Mouse (Mus musculus): Measurements from ENCODE around the gene Rpf1. TPM values are rescaled to one million over a fixed set of nuclear protein-coding genes. Genes with fewer than 3 reads are reported as not detected.

Rpf1 gene
- polyA plus RNA-seq, 1 experiment from 2014 or later: 65.1 TPM

GRCm38 (mm10) chr3:146486464-146486863 lies 34.8 kb downstream of the Rpf1 start:
- Histone ChIP-seq H3K9ac (ENCODE audit: low read length) (no peak overlapping the region), H3K36me3 (ENCODE audit: control insufficient read depth, insufficient read depth, low read length) (no peaks in the 10 kb centered on the region), H3K27ac (ENCODE audit: low read depth, low read length) (no peak overlapping the region), H3K4me2 (ENCODE audit: low read depth) (no peak overlapping the region), H3K4me3 (ENCODE audit: low read depth, low read length) (no peak overlapping the region), H3K9me3 (ENCODE audit: control insufficient read depth, low read length) (no peaks in the 10 kb centered on the region), H3K27me3 (ENCODE audit: control insufficient read depth, insufficient read depth, low read length) (no peaks in the 10 kb centered on the region), H3K4me1 (ENCODE audit: control insufficient read depth, insufficient read depth, low read length) (no peaks in the 10 kb centered on the region)
- 83% methylated on average over 4 of the region's 4 CpGs for WGBS
- ATAC-seq (ENCODE audit: insufficient read depth, low FRiP score, low TSS enrichment) (no peak), DNase-seq (ENCODE audit: low spot score) (no peak)

- 74% methylated on average over 2 of the region's 2 CpGs for WGBS
Observed at GRCm38 (mm10) chr3:146482044-146482443, 39.2 kb downstream of the Rpf1 start.

DNA sequence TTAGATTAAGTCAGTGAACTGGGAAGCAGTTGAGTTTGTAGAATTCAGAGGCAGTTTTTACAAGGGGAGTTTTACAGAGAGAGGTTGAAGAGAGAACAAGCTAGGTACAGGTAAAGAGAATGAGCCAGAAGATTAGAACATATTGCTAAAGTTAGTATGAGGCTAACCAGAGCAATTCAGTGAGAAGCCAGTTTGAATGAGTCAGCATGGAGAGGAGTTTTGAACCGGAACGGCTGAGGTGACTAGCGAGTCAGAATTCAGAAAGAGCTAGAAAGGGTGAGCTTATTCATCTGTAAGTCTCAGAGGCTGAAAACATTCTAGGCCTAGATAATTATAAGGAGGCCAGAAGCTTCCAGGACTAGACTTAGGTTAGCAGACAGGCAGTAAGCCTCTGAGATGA lies 46.8 kb downstream of the Rpf1 start:
- Histone ChIP-seq H3K27ac (ENCODE audit: low read depth, low read length) (no peak overlapping the region), H3K4me3 (ENCODE audit: low read depth, low read length) (no peak overlapping the region), H3K9ac (ENCODE audit: low read length) (no peak overlapping the region), H3K9me3 (ENCODE audit: control insufficient read depth, low read length) (no peaks in the 10 kb centered on the region), H3K27me3 (ENCODE audit: control insufficient read depth, insufficient read depth, low read length) (no peaks in the 10 kb centered on the region), H3K4me1 (ENCODE audit: control insufficient read depth, insufficient read depth, low read length) (no peaks in the 10 kb centered on the region), H3K4me2 (ENCODE audit: low read depth) (no peak overlapping the region), H3K36me3 (ENCODE audit: control insufficient read depth, insufficient read depth, low read length) (no peaks in the 10 kb centered on the region)
- 93% methylated on average over 3 of the region's 3 CpGs for WGBS
- no peak for DNase-seq (ENCODE audit: low spot score)
- no peak for ATAC-seq (ENCODE audit: insufficient read depth, low FRiP score, low TSS enrichment)

More at GRCm38 (mm10) chr3:146482044-146482443, 39.2 kb downstream of the Rpf1 start:
- Histone ChIP-seq H3K4me1 (ENCODE audit: control insufficient read depth, insufficient read depth, low read length) (no peaks in the 10 kb centered on the region), H3K27ac (ENCODE audit: low read depth, low read length) (no peak overlapping the region), H3K9ac (ENCODE audit: low read length) (no peak overlapping the region), H3K36me3 (ENCODE audit: control insufficient read depth, insufficient read depth, low read length) (no peaks in the 10 kb centered on the region), H3K27me3 (ENCODE audit: control insufficient read depth, insufficient read depth, low read length) (no peaks in the 10 kb centered on the region), H3K4me3 (ENCODE audit: low read depth, low read length) (no peak overlapping the region), H3K9me3 (ENCODE audit: control insufficient read depth, low read length) (no peaks in the 10 kb centered on the region), H3K4me2 (ENCODE audit: low read depth) (no peak overlapping the region)
- ATAC-seq (ENCODE audit: insufficient read depth, low FRiP score, low TSS enrichment) (no peak), DNase-seq (ENCODE audit: low spot score) (no peak)

GRCm38 (mm10) chr3:146473741-146474140 lies 47.5 kb downstream of the Rpf1 start:
- H3K4me2 ChIP-seq (ENCODE audit: low read depth): no peak overlapping the region
- H3K36me3 ChIP-seq (ENCODE audit: control insufficient read depth, insufficient read depth, low read length): no peaks in the 10 kb centered on the region
- H3K4me1 ChIP-seq (ENCODE audit: control insufficient read depth, insufficient read depth, low read length): no peaks in the 10 kb centered on the region
- no peak for DNase-seq (ENCODE audit: low spot score)
- no peak overlapping the region for H3K4me3 ChIP-seq (ENCODE audit: low read depth, low read length)
- no peaks in the 10 kb centered on the region for H3K9me3 ChIP-seq (ENCODE audit: control insufficient read depth, low read length)
- no peak overlapping the region for H3K9ac ChIP-seq (ENCODE audit: low read length)
- H3K27ac ChIP-seq (ENCODE audit: low read depth, low read length): no peak overlapping the region
- H3K27me3 ChIP-seq (ENCODE audit: control insufficient read depth, insufficient read depth, low read length): no peaks in the 10 kb centered on the region
- ATAC-seq (ENCODE audit: insufficient read depth, low FRiP score, low TSS enrichment): no peak

GRCm38 (mm10) chr3:146472657-146473056 lies 48.6 kb downstream of the Rpf1 start:
- Histone ChIP-seq H3K4me1 (ENCODE audit: control insufficient read depth, insufficient read depth, low read length) (no peaks in the 10 kb centered on the region), H3K27ac (ENCODE audit: low read depth, low read length) (no peak overlapping the region), H3K36me3 (ENCODE audit: control insufficient read depth, insufficient read depth, low read length) (no peaks in the 10 kb centered on the region), H3K9me3 (ENCODE audit: control insufficient read depth, low read length) (no peaks in the 10 kb centered on the region), H3K27me3 (ENCODE audit: control insufficient read depth, insufficient read depth, low read length) (no peaks in the 10 kb centered on the region), H3K9ac (ENCODE audit: low read length) (no peak overlapping the region), H3K4me3 (ENCODE audit: low read depth, low read length) (no peak overlapping the region), H3K4me2 (ENCODE audit: low read depth) (no peak overlapping the region)
- ATAC-seq (ENCODE audit: insufficient read depth, low FRiP score, low TSS enrichment) (no peak), DNase-seq (ENCODE audit: low spot score) (no peak)
- 78% methylated on average over 4 of the region's 4 CpGs for WGBS

GRCm38 (mm10) chr3:146469226-146469625 lies 52.0 kb downstream of the Rpf1 start:
- H3K36me3 ChIP-seq (ENCODE audit: control insufficient read depth, insufficient read depth, low read length): no peaks in the 10 kb centered on the region
- no peak overlapping the region for H3K9ac ChIP-seq (ENCODE audit: low read length)
- H3K4me3 ChIP-seq (ENCODE audit: low read depth, low read length): no peak overlapping the region
- DNase-seq (ENCODE audit: low spot score) (no peak), ATAC-seq (ENCODE audit: insufficient read depth, low FRiP score, low TSS enrichment) (no peak)
- no peak overlapping the region for H3K27ac ChIP-seq (ENCODE audit: low read depth, low read length)
- H3K4me1 ChIP-seq (ENCODE audit: control insufficient read depth, insufficient read depth, low read length): no peaks in the 10 kb centered on the region
- no peaks in the 10 kb centered on the region for H3K9me3 ChIP-seq (ENCODE audit: control insufficient read depth, low read length)
- no peak overlapping the region for H3K4me2 ChIP-seq (ENCODE audit: low read depth)
- WGBS: 83% methylated on average over 2 of the region's 2 CpGs
- no peaks in the 10 kb centered on the region for H3K27me3 ChIP-seq (ENCODE audit: control insufficient read depth, insufficient read depth, low read length)

GRCm38 (mm10) chr3:146462939-146463338 lies 58.3 kb downstream of the Rpf1 start:
- no peak overlapping the region for H3K9ac ChIP-seq (ENCODE audit: low read length)
- no peak overlapping the region for H3K4me2 ChIP-seq (ENCODE audit: low read depth)
- no peak overlapping the region for H3K27ac ChIP-seq (ENCODE audit: low read depth, low read length)
- H3K36me3 ChIP-seq (ENCODE audit: control insufficient read depth, insufficient read depth, low read length): no peaks in the 10 kb centered on the region
- H3K4me1 ChIP-seq (ENCODE audit: control insufficient read depth, insufficient read depth, low read length): no peaks in the 10 kb centered on the region
- no peaks in the 10 kb centered on the region for H3K9me3 ChIP-seq (ENCODE audit: control insufficient read depth, low read length)
- DNase-seq (ENCODE audit: low spot score) (no peak), ATAC-seq (ENCODE audit: insufficient read depth, low FRiP score, low TSS enrichment) (no peak)
- H3K27me3 ChIP-seq (ENCODE audit: control insufficient read depth, insufficient read depth, low read length): no peaks in the 10 kb centered on the region
- WGBS: 72% methylated on average over 2 of the region's 2 CpGs
- H3K4me3 ChIP-seq (ENCODE audit: low read depth, low read length): no peak overlapping the region

Other genes starting within 250 kb of the Rpf1 start
- gene Ssx2ip, start 116.8 kb downstream of the Rpf1 start, polyA plus RNA-seq (2014; fragmentation: Nextera tagmentation; extraction: Ambion mirVana): 28.1 and 28.8 TPM in 2 replicates
- 5.3 and 5.5 TPM in 2 replicates for gene Ctbs, start 71.6 kb downstream of the Rpf1 start, polyA plus RNA-seq (2014; fragmentation: Nextera tagmentation; extraction: Ambion mirVana)
- 4.8 and 5.7 TPM in 2 replicates for gene Spata1, start 21.7 kb downstream of the Rpf1 start, polyA plus RNA-seq (2014; fragmentation: Nextera tagmentation; extraction: Ambion mirVana)
- 956 and 1,018 TPM in 2 replicates for gene Gng5, start 21.6 kb downstream of the Rpf1 start, polyA plus RNA-seq (2014; fragmentation: Nextera tagmentation; extraction: Ambion mirVana)
- gene Uox, start 49.0 kb upstream of the Rpf1 start, polyA plus RNA-seq (2014; fragmentation: Nextera tagmentation; extraction: Ambion mirVana): not detected in 2 replicates
- not detected in 2 replicates for gene Dnase2b, start 94.2 kb upstream of the Rpf1 start, polyA plus RNA-seq (2014; fragmentation: Nextera tagmentation; extraction: Ambion mirVana)
- gene 4930503B20Rik, start 129.9 kb upstream of the Rpf1 start, polyA plus RNA-seq (2014; fragmentation: Nextera tagmentation; extraction: Ambion mirVana): not detected in 2 replicates
- gene Samd13, start 164.2 kb upstream of the Rpf1 start, polyA plus RNA-seq (2014; fragmentation: Nextera tagmentation; extraction: Ambion mirVana): 0.46 and 0.91 TPM in 2 replicates